Mouse (Mus musculus) MEL (cell line): Measurements from ENCODE around the gene Tmem81. TPM values are rescaled to one million over a fixed set of nuclear protein-coding genes. Genes with fewer than 3 reads are reported as not detected.

Experiments
- DNase-seq: peaks from one replicate; pipeline ENCODE4 v3.0.0; 2011; ENCODE audit warnings: low read depth, low spot score
- H3K27ac ChIP-seq: 2 replicates; pipeline ENCODE4 v1.5.1; 2012; ENCODE audit warnings: low read depth, mild to moderate bottlenecking, control low read depth, low read length, moderate library complexity; ENCODE audit not compliant: control insufficient read depth
- H3K27me3 ChIP-seq, 2 experiments: fragments of 150-350 bp in 1 of 2; sonication (generic) in 1 of 2; 2 replicates each; pipeline ENCODE4 v1.6.1; 2012; ENCODE audit warnings: low read length in 2 of 2, mild to moderate bottlenecking in 2 of 2, improper control_type of control experiment in 1 of 2, moderate library complexity in 1 of 2; ENCODE audit not compliant: insufficient read depth in 2 of 2, control insufficient read depth in 1 of 2
- H3K36me3 ChIP-seq, 2 experiments: 2 replicates each; pipeline ENCODE4 v1.6.1; 2012 to 2014; ENCODE audit warnings: low read length in 2 of 2, improper control_type of control experiment in 1 of 2, inconsistent platforms in 1 of 2, mild to moderate bottlenecking in 1 of 2; ENCODE audit not compliant: insufficient read depth in 2 of 2, control insufficient read depth in 1 of 2
- H3K4me1 ChIP-seq, 2 experiments: fragments of 150-350 bp in 1 of 2; sonication (generic) in 1 of 2; 2 replicates each; pipeline ENCODE4 v1.6.1; 2012; ENCODE audit warnings: low read length in 2 of 2, improper control_type of control experiment in 1 of 2, mild to moderate bottlenecking in 1 of 2; ENCODE audit not compliant: insufficient read depth in 2 of 2, control insufficient read depth in 1 of 2
- H3K4me3 ChIP-seq, 2 experiments: fragments of 150-350 bp in 1 of 2; sonication (generic) in 1 of 2; 2 replicates each; pipeline ENCODE4 v1.5.1; 2012; ENCODE audit warnings: low read depth in 2 of 2, low read length in 2 of 2, mild to moderate bottlenecking in 2 of 2, moderate library complexity in 2 of 2, control low read depth in 1 of 2, improper control_type of control experiment in 1 of 2; ENCODE audit not compliant: control insufficient read depth in 1 of 2, insufficient read depth in 1 of 2
- H3K79me2 ChIP-seq: 2 replicates; pipeline ENCODE4 v1.6.1; 2012; ENCODE audit warnings: mild to moderate bottlenecking, low read length, moderate library complexity; ENCODE audit not compliant: control insufficient read depth, poor library complexity, insufficient read depth
- H3K9ac ChIP-seq: 2 replicates; pipeline ENCODE4 v1.6.1; 2012; ENCODE audit warnings: low read depth, mild to moderate bottlenecking, control low read depth, low read length, moderate library complexity; ENCODE audit not compliant: control insufficient read depth, poor library complexity, severe bottlenecking
- H3K9me3 ChIP-seq: fragments of 150-350 bp; sonication (generic); replicated peaks from 2 replicates; pipeline ENCODE4 v1.6.1; 2012; ENCODE audit warnings: mild to moderate bottlenecking, low read length, improper control_type of control experiment, moderate library complexity; ENCODE audit not compliant: insufficient read depth
- BHLHE40 ChIP-seq: IDR thresholded peaks from 2 replicates; pipeline ENCODE4 v1.6.1; 2012; ENCODE audit warnings: low read depth, mild to moderate bottlenecking, inconsistent platforms, low read length, improper control_type of control experiment, borderline replicate concordance
- CHD1 ChIP-seq: IDR thresholded peaks from 2 replicates; pipeline ENCODE4 v1.6.1; 2012; ENCODE audit warnings: low read depth, mild to moderate bottlenecking, inconsistent platforms, low read length, improper control_type of control experiment
- CHD2 ChIP-seq: IDR thresholded peaks from 2 replicates; pipeline ENCODE4 v1.6.1; 2011; ENCODE audit warnings: low read length, improper control_type of control experiment
- E2F4 ChIP-seq: IDR thresholded peaks from 2 replicates; pipeline ENCODE4 v1.6.1; 2011; ENCODE audit warnings: low read depth, low read length, improper control_type of control experiment, borderline replicate concordance
- ELF1 ChIP-seq: IDR thresholded peaks from 2 replicates; pipeline ENCODE4 v1.6.1; 2014; ENCODE audit warnings: low read depth, mild to moderate bottlenecking, inconsistent platforms, low read length, improper control_type of control experiment, moderate library complexity
- ETS1 ChIP-seq: IDR thresholded peaks from 2 replicates; pipeline ENCODE4 v1.6.1; 2012; ENCODE audit warnings: low read depth, mild to moderate bottlenecking, inconsistent platforms, low read length, improper control_type of control experiment, moderate library complexity
- GABPA ChIP-seq: IDR thresholded peaks from 2 replicates; pipeline ENCODE4 v1.6.1; 2012; ENCODE audit warnings: low read depth, mild to moderate bottlenecking, inconsistent platforms, low read length, improper control_type of control experiment, moderate library complexity
- GATA1 ChIP-seq: IDR thresholded peaks from 2 replicates; pipeline ENCODE4 v1.6.1; 2011; ENCODE audit warnings: low read depth, low read length, improper control_type of control experiment
- HCFC1 ChIP-seq: IDR thresholded peaks from 2 replicates; pipeline ENCODE4 v1.6.1; 2012; ENCODE audit warnings: low read depth, mild to moderate bottlenecking, inconsistent platforms, low read length, improper control_type of control experiment, moderate library complexity
- JUND ChIP-seq: IDR thresholded peaks from 2 replicates; pipeline ENCODE4 v1.6.1; 2011; ENCODE audit warnings: low read depth, mild to moderate bottlenecking, improper control_type of control experiment, low read length
- MAX ChIP-seq: IDR thresholded peaks from 2 replicates; pipeline ENCODE4 v1.6.1; 2011; ENCODE audit warnings: low read length, improper control_type of control experiment
- MAZ ChIP-seq: IDR thresholded peaks from 2 replicates; pipeline ENCODE4 v1.6.1; 2012; ENCODE audit warnings: low read depth, mild to moderate bottlenecking, inconsistent platforms, low read length, improper control_type of control experiment
- MEF2A ChIP-seq: IDR thresholded peaks from 2 replicates; pipeline ENCODE4 v1.6.1; 2014; ENCODE audit warnings: low read depth, mild to moderate bottlenecking, inconsistent platforms, low read length, improper control_type of control experiment; ENCODE audit not compliant: poor library complexity, insufficient replicate concordance, severe bottlenecking; ENCODE audit errors: extremely low read depth
- MYB ChIP-seq: IDR thresholded peaks from 2 replicates; pipeline ENCODE4 v1.6.1; 2011; ENCODE audit warnings: mild to moderate bottlenecking, low read depth, low read length, improper control_type of control experiment
- NELFE ChIP-seq: IDR thresholded peaks from 2 replicates; pipeline ENCODE4 v1.6.1; 2011; ENCODE audit warnings: low read depth, low read length, improper control_type of control experiment
- POLR2A ChIP-seq, 2 experiments: IDR thresholded peaks; 2 replicates each; pipeline ENCODE4 v1.6.1; 2011 to 2012; ENCODE audit warnings: low read length in 2 of 2, mild to moderate bottlenecking in 2 of 2, control low read depth in 1 of 2, improper control_type of control experiment in 1 of 2, low read depth in 1 of 2, moderate library complexity in 1 of 2; ENCODE audit not compliant: control insufficient read depth in 1 of 2, insufficient read depth in 1 of 2, poor library complexity in 1 of 2
- RAD21 ChIP-seq: IDR thresholded peaks from 2 replicates; pipeline ENCODE4 v1.6.1; 2011; ENCODE audit warnings: mild to moderate bottlenecking, low read depth, low read length, improper control_type of control experiment
- RCOR1 ChIP-seq: IDR thresholded peaks from 2 replicates; pipeline ENCODE4 v1.6.1; 2012; ENCODE audit warnings: low read depth, mild to moderate bottlenecking, inconsistent platforms, low read length, improper control_type of control experiment
- SIN3A ChIP-seq: IDR thresholded peaks from 2 replicates; pipeline ENCODE4 v1.6.1; 2012; ENCODE audit warnings: low read length, improper control_type of control experiment, inconsistent platforms
- SMC3 ChIP-seq: IDR thresholded peaks from 2 replicates; pipeline ENCODE4 v1.6.1; 2011; ENCODE audit warnings: low read depth, low read length, improper control_type of control experiment
- TAL1 ChIP-seq: IDR thresholded peaks from 2 replicates; pipeline ENCODE4 v1.6.1; 2012; ENCODE audit warnings: mild to moderate bottlenecking, inconsistent platforms, low read length, moderate library complexity, mixed read lengths
- TCF12 ChIP-seq: IDR thresholded peaks from 2 replicates; pipeline ENCODE4 v1.6.1; 2014; ENCODE audit warnings: low read depth, mild to moderate bottlenecking, inconsistent platforms, low read length, improper control_type of control experiment, moderate library complexity
- USF1 ChIP-seq: IDR thresholded peaks from 2 replicates; pipeline ENCODE4 v1.6.1; 2014; ENCODE audit warnings: low read depth, mild to moderate bottlenecking, inconsistent platforms, low read length, improper control_type of control experiment, moderate library complexity
- ZKSCAN1 ChIP-seq: IDR thresholded peaks from 2 replicates; pipeline ENCODE4 v1.6.1; 2012; ENCODE audit warnings: low read depth, mild to moderate bottlenecking, inconsistent platforms, low read length, improper control_type of control experiment, moderate library complexity
- ZMIZ1 ChIP-seq: IDR thresholded peaks from 2 replicates; pipeline ENCODE4 v1.6.1; 2012; ENCODE audit warnings: low read depth, mild to moderate bottlenecking, inconsistent platforms, low read length, improper control_type of control experiment, moderate library complexity
- ZNF384 ChIP-seq: IDR thresholded peaks from 2 replicates; pipeline ENCODE4 v1.6.1; 2012; ENCODE audit warnings: low read depth, mild to moderate bottlenecking, inconsistent platforms, low read length, improper control_type of control experiment
- polyA plus RNA-seq, 2 experiments: library from polyadenylated mRNA; stranded (reverse) in 1 of 2; unstranded in 1 of 2; fragments of >175 nt in 1 of 2; fragments of >200 nt in 1 of 2; gene quantifications; 2 replicates each; pipeline versions ENCODE4 v1.2.1 to v1.2.4; 2012; ENCODE audit warnings: low replicate concordance in 2 of 2, low read depth in 1 of 2; ENCODE audit not compliant: insufficient read length in 2 of 2, insufficient read depth in 1 of 2, missing spikeins in 1 of 2
- total RNA-seq: library from RNA; depleted of rRNA; stranded (reverse); fragments of 300-350 nt; gene quantifications from 2 replicates; pipeline ENCODE4 v1.2.3, GENCODE M21; 2012

Tmem81 gene
- total and polyA plus RNA-seq, 3 experiments, result 2.9 to 5.4 TPM; not detected in 1

DNA sequence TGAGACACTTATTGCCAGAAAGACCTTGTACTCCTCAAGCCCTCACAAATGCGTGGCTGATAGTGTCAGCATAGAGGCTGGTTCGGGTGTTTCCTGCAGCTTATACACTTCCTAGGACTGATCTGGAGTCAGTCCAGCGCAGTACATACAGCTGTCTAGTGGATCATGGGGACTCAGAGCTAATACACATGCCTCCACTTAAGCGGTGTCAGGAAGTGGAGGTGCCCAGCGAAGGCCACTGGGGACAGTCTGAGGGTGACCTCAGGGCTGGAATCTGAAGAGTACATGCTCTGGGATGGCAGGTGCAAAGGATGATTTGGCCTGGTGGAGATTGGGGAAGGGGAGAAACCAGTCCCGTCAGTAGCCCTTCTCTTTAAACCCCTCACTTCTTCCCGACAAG is 34.7 kb downstream of the Tmem81 start:
- H3K4me1 ChIP-seq, result no peaks in the 10 kb centered on the region
- H3K27ac ChIP-seq, result no peak overlapping the region
- H3K27me3 ChIP-seq, result peaks cover 0 to 12% of the 10 kb centered on the region in 2 experiments; a peak in 3 of 4 replicates
- TF ChIP-seq ETS1, result no peak
- TF ChIP-seq MYB, result no peak
- no peak for TF ChIP-seq BHLHE40
- no peak for TF ChIP-seq ZKSCAN1
- no peak for TF ChIP-seq ZMIZ1
- TF ChIP-seq NELFE, result no peak
- TF ChIP-seq, all 39 proteins: peak for 0
- H3K9me3 ChIP-seq, result no peaks in the 10 kb centered on the region
- H3K4me3 ChIP-seq, result no peak overlapping the region
- H3K79me2 ChIP-seq, result no peaks in the 10 kb centered on the region
- no peaks in the 10 kb centered on the region for H3K36me3 ChIP-seq
- no peak overlapping the region for H3K9ac ChIP-seq
- DNase-seq, result no peak

DNA sequence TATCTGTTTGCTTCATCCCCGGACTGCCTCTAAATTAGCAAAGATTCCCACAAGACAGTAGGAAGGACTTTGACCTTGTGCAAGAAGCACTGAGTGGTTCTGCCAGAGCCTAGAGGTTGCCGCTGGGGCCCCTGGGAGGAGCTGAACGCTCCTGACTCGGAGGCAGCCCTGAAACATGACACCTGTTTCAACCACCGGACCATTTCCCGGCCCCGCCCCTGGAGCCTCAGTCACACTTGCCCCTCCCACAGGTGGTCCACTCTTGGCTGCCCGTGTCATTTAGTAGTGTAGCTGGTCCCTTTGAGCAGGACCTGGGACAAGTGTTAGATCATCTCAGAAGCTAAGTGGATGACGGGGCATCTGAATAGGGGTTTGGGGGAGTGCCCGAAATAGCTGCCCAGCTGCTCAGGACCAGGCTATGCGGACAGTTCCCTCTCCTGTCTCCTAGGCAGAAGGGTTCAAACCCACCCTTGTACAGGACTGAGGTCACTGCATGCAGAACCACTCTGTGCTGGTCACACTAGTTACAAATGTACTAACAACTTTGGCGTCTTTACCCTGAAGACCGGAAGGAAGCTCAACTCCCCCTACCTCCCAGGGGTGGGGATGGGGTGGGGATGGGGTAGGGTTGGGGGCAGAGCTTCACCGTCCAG is 35.3 kb downstream of the Tmem81 start:
- no peak for TF ChIP-seq SIN3A
- no peak for TF ChIP-seq RCOR1
- TF ChIP-seq SMC3, result no peak
- TF ChIP-seq ZNF384, result no peak
- TF ChIP-seq JUND, result no peak
- TF ChIP-seq, all 39 proteins: peak for 0
- Histone ChIP-seq H3K4me1 (no peaks in the 10 kb centered on the region), H3K27ac (no peak overlapping the region), H3K9me3 (no peaks in the 10 kb centered on the region), H3K4me3 (no peak overlapping the region), H3K9ac (no peak overlapping the region), H3K36me3 (no peaks in the 10 kb centered on the region), H3K27me3 (peaks cover 0 to 15% of the 10 kb centered on the region in 2 experiments; a peak in 3 of 4 replicates), H3K79me2 (no peaks in the 10 kb centered on the region)
- no peak for DNase-seq

DNA sequence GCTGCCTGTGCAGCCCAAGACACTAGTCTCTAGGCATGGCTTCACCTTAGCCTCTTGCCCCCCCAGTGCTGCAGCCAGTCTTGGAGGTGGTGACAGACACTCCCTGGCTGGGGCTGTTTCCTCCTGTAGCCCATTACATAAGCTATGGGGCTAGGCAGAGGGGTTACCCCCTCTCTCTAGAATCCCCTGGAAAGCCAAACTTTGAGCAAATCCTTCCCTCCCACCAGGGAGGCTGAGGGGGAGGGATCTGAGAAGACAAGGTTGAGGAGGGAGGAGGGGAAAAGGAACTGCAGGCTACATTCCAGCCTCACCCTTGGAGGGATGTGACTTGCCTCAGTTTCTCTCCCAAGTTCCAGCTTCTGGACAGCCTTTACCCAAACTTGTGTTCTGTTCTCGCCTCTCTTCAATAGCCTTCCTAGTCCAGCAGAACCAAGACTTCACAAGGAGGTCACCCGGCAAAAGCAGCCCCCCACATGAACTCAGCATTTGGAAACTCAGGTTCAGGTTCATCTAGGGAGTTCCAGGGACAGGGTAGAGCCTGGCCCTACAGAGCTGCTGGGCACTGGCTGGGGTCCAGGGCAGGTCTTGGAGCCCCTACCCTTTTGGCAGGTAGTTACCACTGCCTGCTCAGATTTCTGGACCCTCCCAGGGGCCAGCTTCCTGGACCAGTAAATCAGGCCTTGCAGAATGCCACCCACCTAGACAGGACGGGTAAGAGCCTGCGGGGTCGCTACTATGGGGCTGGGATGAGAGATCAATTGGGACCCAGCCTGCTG is 36.0 kb downstream of the Tmem81 start:
- Histone ChIP-seq H3K36me3 (no peaks in the 10 kb centered on the region), H3K9ac (no peak overlapping the region), H3K9me3 (no peaks in the 10 kb centered on the region), H3K79me2 (no peaks in the 10 kb centered on the region), H3K27ac (no peak overlapping the region)
- DNase-seq, result no peak
- TF ChIP-seq MAZ (no peak), TCF12 (no peak), GATA1 (no peak), ZMIZ1 (no peak), E2F4 (no peak), ELF1 (no peak), CHD2 (no peak), MEF2A (no peak), HCFC1 (no peak), GABPA (no peak), USF1 (no peak), POLR2A (IDR thresholded peaks at IDR 0.05; ENCODE audit: control insufficient read depth in 1 of 2, insufficient read depth in 1 of 2, low read depth in 1 of 2, low read length in 2 of 2, poor library complexity in 1 of 2) (no peak), RAD21 (no peak), MAX (no peak), TAL1 (no peak), CHD1 (no peak)
- TF ChIP-seq, all 39 proteins: peak for 0
- Histone ChIP-seq H3K27me3 (peaks cover 0 to 15% of the 10 kb centered on the region in 2 experiments; a peak in 3 of 4 replicates), H3K4me1 (no peaks in the 10 kb centered on the region), H3K4me3 (no peak overlapping the region)
